Mouse (Mus musculus): ENCODE results near the gene Akap7. TPM values are rescaled to one million over a fixed set of nuclear protein-coding genes. Genes with fewer than 3 reads are reported as not detected.

The Akap7 gene
- polyA plus RNA-seq, 1 experiment from 2014 or later = 20.5 TPM

DNA sequence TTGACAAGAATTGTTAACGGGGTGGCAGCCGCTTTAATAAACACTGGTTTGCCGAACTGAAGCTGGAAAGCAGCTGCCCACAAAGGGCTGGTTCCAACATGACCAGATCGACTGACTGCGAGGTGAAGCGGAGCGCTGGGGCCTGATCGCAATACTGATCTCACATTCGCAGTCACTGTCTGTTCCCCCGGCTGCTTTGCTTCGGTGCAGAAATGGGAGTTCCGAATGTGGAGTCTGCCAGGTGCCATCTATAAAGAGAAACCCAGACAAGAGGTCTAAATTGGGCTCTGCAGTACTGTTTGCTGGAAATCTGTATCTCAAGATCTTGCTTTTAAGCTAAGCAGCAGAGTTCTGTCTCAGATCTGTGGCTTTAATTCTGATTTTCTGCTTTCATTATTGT lies 161.8 kb downstream of the Akap7 start:
- DNase-seq (ENCODE audit: low spot score, missing footprints) (no peak), ATAC-seq (ENCODE audit: low FRiP score) (no peak)
- Histone ChIP-seq H3K4me2 (no peak overlapping the region; the same call in 1 of the 2 replicates), H3K36me3 (ENCODE audit: control insufficient read depth, insufficient read depth, low read length) (no peaks in the 10 kb centered on the region), H3K27me3 (ENCODE audit: control insufficient read depth, insufficient read depth, low read length) (no peaks in the 10 kb centered on the region), H3K9me3 (ENCODE audit: control insufficient read depth, low read length) (no peaks in the 10 kb centered on the region), H3K9ac (ENCODE audit: low read length) (no peak overlapping the region), H3K27ac (ENCODE audit: low read depth, low read length) (no peak overlapping the region), H3K4me3 (ENCODE audit: low read depth, low read length) (no peak overlapping the region), H3K4me1 (ENCODE audit: control insufficient read depth, insufficient read depth, low read length) (no peaks in the 10 kb centered on the region)
- 79% methylated on average over 12 of the region's 12 CpGs for WGBS

DNA sequence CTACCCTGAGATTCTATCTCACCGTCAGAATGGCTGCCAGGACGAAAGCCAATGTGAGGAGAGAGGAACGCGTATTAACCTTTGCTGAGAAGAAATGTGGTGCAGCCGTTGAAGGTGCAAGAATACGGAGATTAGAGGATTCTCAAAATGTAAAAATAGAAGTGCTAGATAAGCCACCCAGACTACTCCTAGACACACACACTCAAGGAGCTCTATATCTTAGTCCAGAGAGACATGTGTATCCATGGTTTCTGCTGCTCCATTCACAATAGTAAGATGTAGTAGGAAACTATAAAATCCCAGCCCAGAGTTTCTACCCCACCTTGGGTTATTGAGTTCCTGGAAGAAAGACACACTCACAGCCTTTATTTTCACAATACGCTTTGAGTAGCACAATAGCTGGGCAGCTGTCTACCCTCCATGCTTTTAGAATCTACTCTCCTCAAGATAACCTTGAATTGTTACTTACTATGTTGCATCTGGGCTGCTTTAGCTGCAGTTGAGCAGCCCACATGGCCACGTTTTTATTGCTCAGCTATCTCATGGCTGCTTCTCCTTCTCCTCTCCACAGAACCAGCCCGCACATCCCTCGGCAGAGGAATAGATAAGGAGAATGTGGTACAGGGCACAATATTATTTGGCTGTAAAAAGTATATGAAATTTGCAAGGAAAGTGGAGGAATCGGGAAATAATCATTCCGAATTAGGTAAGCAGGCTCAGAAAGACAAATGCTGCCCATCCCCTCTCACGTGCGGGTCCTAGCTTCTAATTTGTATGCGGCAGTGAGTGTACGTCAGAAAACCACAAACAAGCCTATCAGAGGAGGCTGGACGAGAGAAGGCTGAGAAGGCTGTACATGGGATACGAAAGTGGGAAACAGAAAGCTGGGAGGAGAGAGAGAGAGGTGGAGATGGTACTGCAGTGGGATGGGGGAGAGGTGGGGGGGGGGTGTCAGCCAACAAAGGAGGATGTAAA lies 162.6 kb downstream of the Akap7 start:
- H3K4me2 ChIP-seq = no peak overlapping the region
- no peak overlapping the region for H3K9ac ChIP-seq (ENCODE audit: low read length)
- DNase-seq (ENCODE audit: low spot score, missing footprints) (no peak), ATAC-seq (ENCODE audit: low FRiP score) (peak; percentile 54; the same call in 1 of the 2 replicates)
- WGBS = 81% methylated on average over 18 of the region's 18 CpGs
- H3K27me3 ChIP-seq (ENCODE audit: control insufficient read depth, insufficient read depth, low read length) = no peaks in the 10 kb centered on the region
- no peak overlapping the region for H3K27ac ChIP-seq (ENCODE audit: low read depth, low read length)
- no peaks in the 10 kb centered on the region for H3K36me3 ChIP-seq (ENCODE audit: control insufficient read depth, insufficient read depth, low read length)
- no peaks in the 10 kb centered on the region for H3K4me1 ChIP-seq (ENCODE audit: control insufficient read depth, insufficient read depth, low read length)
- no peak overlapping the region for H3K4me3 ChIP-seq (ENCODE audit: low read depth, low read length)
- no peaks in the 10 kb centered on the region for H3K9me3 ChIP-seq (ENCODE audit: control insufficient read depth, low read length)

DNA sequence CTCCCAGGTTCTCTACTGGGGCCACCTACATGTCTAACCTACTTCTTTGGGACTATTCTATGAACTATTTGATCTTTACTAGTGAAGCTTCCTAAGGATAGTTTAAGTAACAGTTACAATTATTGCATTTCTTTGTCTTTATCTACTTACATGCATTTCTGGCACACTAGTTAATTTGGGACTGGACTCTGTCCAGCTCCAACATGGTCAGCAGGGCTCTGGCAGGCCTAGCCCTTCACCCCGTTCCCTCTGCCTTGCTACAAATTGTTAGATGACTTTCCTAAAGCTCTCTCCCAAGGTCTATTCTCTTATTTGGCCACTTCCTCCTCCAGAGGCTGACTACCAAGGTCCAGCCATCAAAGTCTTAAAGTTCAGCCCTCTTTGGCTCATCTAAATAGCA lies 165.9 kb downstream of the Akap7 start:
- no peaks in the 10 kb centered on the region for H3K4me1 ChIP-seq (ENCODE audit: control insufficient read depth, insufficient read depth, low read length)
- H3K27ac ChIP-seq (ENCODE audit: low read depth, low read length) = no peak overlapping the region
- no peak overlapping the region for H3K4me3 ChIP-seq (ENCODE audit: low read depth, low read length)
- WGBS = 87% methylated on average over 1 of the region's 1 CpGs
- DNase-seq (ENCODE audit: low spot score, missing footprints) (no peak), ATAC-seq (ENCODE audit: low FRiP score) (no peak)
- no peaks in the 10 kb centered on the region for H3K36me3 ChIP-seq (ENCODE audit: control insufficient read depth, insufficient read depth, low read length)
- H3K27me3 ChIP-seq (ENCODE audit: control insufficient read depth, insufficient read depth, low read length) = no peaks in the 10 kb centered on the region
- H3K9ac ChIP-seq (ENCODE audit: low read length) = no peak overlapping the region
- H3K4me2 ChIP-seq = no peak overlapping the region
- H3K9me3 ChIP-seq (ENCODE audit: control insufficient read depth, low read length) = peaks cover 5% of the 10 kb centered on the region; the same call in 1 of the 2 replicates

DNA sequence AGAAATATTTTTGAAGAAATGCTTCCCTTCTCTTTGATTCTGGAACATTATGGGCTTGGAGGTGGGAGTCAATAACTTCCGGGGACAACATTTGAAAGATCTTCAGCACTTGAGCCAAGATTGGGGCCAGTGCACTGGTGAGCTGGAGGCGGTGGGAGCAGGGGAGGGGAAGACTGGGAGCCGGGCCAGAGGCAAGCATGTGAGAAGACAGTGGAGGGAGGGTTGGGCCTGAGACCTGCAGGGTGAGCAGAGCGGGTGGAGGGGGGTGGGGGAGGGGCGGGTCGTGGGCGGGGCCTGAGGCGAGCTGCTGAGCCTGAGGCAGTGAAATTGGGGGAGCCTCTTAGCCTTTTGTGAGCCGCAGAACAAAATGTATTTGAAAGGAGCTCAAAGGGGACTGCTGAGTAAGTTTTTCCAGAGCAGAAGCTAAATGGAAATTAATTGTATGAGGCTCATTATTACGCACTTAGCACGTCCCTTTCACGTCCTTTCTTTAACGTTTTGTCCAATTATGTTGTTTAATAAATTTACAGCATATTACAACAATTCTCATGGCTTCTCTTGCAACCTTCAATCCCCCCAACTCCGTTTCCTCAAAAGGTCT lies 167.4 kb downstream of the Akap7 start:
- DNase-seq (ENCODE audit: low spot score, missing footprints) (peak; percentile 88), ATAC-seq (ENCODE audit: low FRiP score) (peak; percentile 89)
- H3K27ac ChIP-seq (ENCODE audit: low read depth, low read length) = no peak overlapping the region
- no peaks in the 10 kb centered on the region for H3K36me3 ChIP-seq (ENCODE audit: control insufficient read depth, insufficient read depth, low read length)
- H3K27me3 ChIP-seq (ENCODE audit: control insufficient read depth, insufficient read depth, low read length) = no peaks in the 10 kb centered on the region
- no peak overlapping the region for H3K4me3 ChIP-seq (ENCODE audit: low read depth, low read length)
- H3K4me2 ChIP-seq = peak overlapping the region; percentile 6; the same call in 1 of the 2 replicates
- no peak overlapping the region for H3K9ac ChIP-seq (ENCODE audit: low read length)
- 18% methylated on average over 14 of the region's 14 CpGs for WGBS
- H3K9me3 ChIP-seq (ENCODE audit: control insufficient read depth, low read length) = peaks cover 5% of the 10 kb centered on the region; the same call in 1 of the 2 replicates
- no peaks in the 10 kb centered on the region for H3K4me1 ChIP-seq (ENCODE audit: control insufficient read depth, insufficient read depth, low read length)

GRCm38 (mm10) chr10:25133581-25133980 lies 174.1 kb downstream of the Akap7 start:
- Histone ChIP-seq H3K9me3 (ENCODE audit: control insufficient read depth, low read length) (no peaks in the 10 kb centered on the region), H3K4me1 (ENCODE audit: control insufficient read depth, insufficient read depth, low read length) (no peaks in the 10 kb centered on the region), H3K36me3 (ENCODE audit: control insufficient read depth, insufficient read depth, low read length) (no peaks in the 10 kb centered on the region), H3K9ac (ENCODE audit: low read length) (no peak overlapping the region), H3K27ac (ENCODE audit: low read depth, low read length) (no peak overlapping the region), H3K27me3 (ENCODE audit: control insufficient read depth, insufficient read depth, low read length) (no peaks in the 10 kb centered on the region), H3K4me2 (no peak overlapping the region), H3K4me3 (ENCODE audit: low read depth, low read length) (no peak overlapping the region)
- 80% methylated on average over 1 of the region's 1 CpGs for WGBS
- DNase-seq (ENCODE audit: low spot score, missing footprints) (no peak), ATAC-seq (ENCODE audit: low FRiP score) (no peak)

GRCm38 (mm10) chr10:25128455-25128863 lies 179.2 kb downstream of the Akap7 start:
- ATAC-seq (ENCODE audit: low FRiP score) = no peak

GRCm38 (mm10) chr10:25126035-25126434 lies 181.6 kb downstream of the Akap7 start:
- Histone ChIP-seq H3K27ac (ENCODE audit: low read depth, low read length) (no peak overlapping the region), H3K4me2 (no peak overlapping the region), H3K4me3 (ENCODE audit: low read depth, low read length) (no peak overlapping the region), H3K9ac (ENCODE audit: low read length) (no peak overlapping the region), H3K4me1 (ENCODE audit: control insufficient read depth, insufficient read depth, low read length) (no peaks in the 10 kb centered on the region), H3K36me3 (ENCODE audit: control insufficient read depth, insufficient read depth, low read length) (no peaks in the 10 kb centered on the region), H3K9me3 (ENCODE audit: control insufficient read depth, low read length) (no peaks in the 10 kb centered on the region), H3K27me3 (ENCODE audit: control insufficient read depth, insufficient read depth, low read length) (no peaks in the 10 kb centered on the region)
- 87% methylated on average over 2 of the region's 2 CpGs for WGBS
- DNase-seq (ENCODE audit: low spot score, missing footprints) = no peak
- ATAC-seq (ENCODE audit: low FRiP score) = no peak

More at GRCm38 (mm10) chr10:25128455-25128863, 179.2 kb downstream of the Akap7 start:
- 72% methylated on average over 5 of the region's 5 CpGs for WGBS
- no peak for DNase-seq (ENCODE audit: low spot score, missing footprints)
- Histone ChIP-seq H3K9me3 (ENCODE audit: control insufficient read depth, low read length) (no peaks in the 10 kb centered on the region), H3K27me3 (ENCODE audit: control insufficient read depth, insufficient read depth, low read length) (no peaks in the 10 kb centered on the region), H3K4me3 (ENCODE audit: low read depth, low read length) (no peak overlapping the region), H3K36me3 (ENCODE audit: control insufficient read depth, insufficient read depth, low read length) (no peaks in the 10 kb centered on the region), H3K27ac (ENCODE audit: low read depth, low read length) (no peak overlapping the region), H3K4me1 (ENCODE audit: control insufficient read depth, insufficient read depth, low read length) (no peaks in the 10 kb centered on the region), H3K4me2 (no peak overlapping the region), H3K9ac (ENCODE audit: low read length) (no peak overlapping the region)

DNA sequence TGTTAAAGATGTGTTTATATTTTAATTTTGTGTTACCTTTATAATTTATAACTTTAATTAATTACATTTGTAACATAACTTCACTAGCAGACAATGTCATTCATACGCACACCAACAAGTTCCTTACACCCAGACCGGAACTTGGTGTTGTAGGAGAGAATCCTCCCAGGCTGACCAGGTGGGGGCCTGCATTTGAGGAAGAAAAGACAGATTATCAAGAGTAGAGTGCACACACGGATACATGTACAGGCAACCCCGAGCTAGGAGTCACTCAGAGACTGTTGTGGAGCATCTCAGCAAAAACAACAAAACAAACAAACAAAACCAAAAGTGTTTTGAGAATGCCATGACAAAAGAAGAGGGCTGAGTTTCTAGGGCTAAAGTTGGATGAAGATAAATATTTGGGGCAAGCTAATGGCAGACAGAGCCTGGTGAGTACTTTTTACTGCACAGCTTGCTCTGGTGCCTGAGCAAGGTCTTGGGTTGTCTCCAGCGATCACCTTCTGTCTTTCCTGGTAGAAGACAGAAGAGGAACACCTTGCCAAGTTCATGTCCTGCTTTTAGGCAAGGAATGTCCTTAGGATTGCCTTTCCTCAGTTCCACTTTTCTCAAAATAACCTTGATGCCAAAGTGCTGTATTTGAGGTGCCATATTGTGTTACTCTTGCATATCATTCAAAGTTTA lies 186.7 kb downstream of the Akap7 start:
- Histone ChIP-seq H3K36me3 (ENCODE audit: control insufficient read depth, insufficient read depth, low read length) (no peaks in the 10 kb centered on the region), H3K27me3 (ENCODE audit: control insufficient read depth, insufficient read depth, low read length) (no peaks in the 10 kb centered on the region), H3K9ac (ENCODE audit: low read length) (no peak overlapping the region), H3K4me2 (no peak overlapping the region), H3K9me3 (ENCODE audit: control insufficient read depth, low read length) (no peaks in the 10 kb centered on the region), H3K27ac (ENCODE audit: low read depth, low read length) (no peak overlapping the region), H3K4me3 (ENCODE audit: low read depth, low read length) (no peak overlapping the region), H3K4me1 (ENCODE audit: control insufficient read depth, insufficient read depth, low read length) (no peaks in the 10 kb centered on the region)
- ATAC-seq (ENCODE audit: low FRiP score) (no peak), DNase-seq (ENCODE audit: low spot score, missing footprints) (no peak)
- 91% methylated on average over 5 of the region's 5 CpGs for WGBS
